Mouse (Mus musculus) E14TG2a.4 (cell line): Measurements from ENCODE around the gene Dlg4.

ENCODE experiments used
- H3K27me3 ChIP-seq: 2 replicates; pipeline ENCODE4 v1.6.1; 2014; ENCODE audit warnings: low read length, control low read depth; ENCODE audit not compliant: insufficient read depth
- H3K36me3 ChIP-seq: 2 replicates; pipeline ENCODE4 v1.6.1; 2014; ENCODE audit warnings: low read length, control low read depth; ENCODE audit not compliant: insufficient read depth
- H3K4me1 ChIP-seq: replicated peaks from 2 replicates; pipeline ENCODE4 v1.6.1; 2014; ENCODE audit warnings: low read depth, low read length, control low read depth
- H3K4me3 ChIP-seq: replicated peaks from 2 replicates; pipeline ENCODE4 v1.5.1; 2014; ENCODE audit warnings: mild to moderate bottlenecking, low read length
- H3K9me3 ChIP-seq: 2 replicates; pipeline ENCODE4 v1.6.1; 2014; ENCODE audit warnings: low read length, control low read depth
- CTCF ChIP-seq: conservative IDR thresholded peaks from 2 replicates; pipeline ENCODE4 v1.5.1; 2014; ENCODE audit warnings: low read length
- NANOG ChIP-seq: IDR thresholded peaks from 2 replicates; pipeline ENCODE4 v1.6.1; 2014; ENCODE audit warnings: borderline replicate concordance, low read length, mixed read lengths
- POU5F1 ChIP-seq: IDR thresholded peaks from 2 replicates; pipeline ENCODE4 v1.6.1; 2014; ENCODE audit warnings: low read length, borderline replicate concordance

Gene Dlg4

DNA sequence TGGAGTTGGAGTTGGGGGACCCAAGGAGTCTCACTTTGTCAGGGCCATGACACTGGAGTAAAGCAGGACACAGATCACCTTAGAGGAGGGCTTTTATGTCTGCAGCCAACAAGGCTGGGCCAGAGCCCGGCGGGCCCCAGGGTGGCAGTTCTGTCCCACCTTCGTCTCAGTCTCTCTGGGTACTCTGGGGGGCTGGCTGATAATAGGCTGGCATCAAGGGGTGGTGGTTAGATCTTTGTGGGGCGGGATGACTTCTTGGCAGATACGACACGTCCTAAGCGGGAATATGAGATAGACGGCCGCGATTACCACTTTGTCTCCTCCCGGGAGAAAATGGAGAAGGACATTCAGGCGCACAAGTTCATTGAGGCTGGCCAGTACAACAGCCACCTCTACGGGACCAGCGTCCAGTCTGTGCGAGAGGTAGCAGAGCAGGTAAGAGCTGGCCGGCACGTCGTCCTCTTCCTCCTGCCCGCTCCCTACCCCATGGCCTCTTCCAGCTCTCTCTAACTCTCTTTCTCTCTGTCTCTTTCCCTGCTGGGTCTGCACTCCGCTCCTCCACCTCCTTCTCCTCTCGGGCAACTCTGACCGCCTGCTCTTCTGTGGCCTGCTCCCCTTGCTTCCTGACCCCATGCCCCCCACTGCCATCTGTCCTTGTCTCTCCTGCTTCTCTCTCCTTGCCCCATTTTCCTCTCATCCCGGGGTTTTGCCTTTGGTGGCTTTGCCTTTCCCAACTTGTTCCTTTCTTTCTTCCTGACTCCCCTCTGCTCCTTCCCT lies 25.8 kb downstream of the Dlg4 start:
- H3K27me3 ChIP-seq = peaks cover 6% of the 10 kb centered on the region; the same call in 1 of the 2 replicates
- H3K9me3 ChIP-seq = no peaks in the 10 kb centered on the region

GRCm38 (mm10) chr11:70043665-70044064 lies 26.9 kb downstream of the Dlg4 start:
- TF ChIP-seq NANOG (no peak), POU5F1 (no peak), CTCF (no peak)
- Histone ChIP-seq H3K4me3 (no peak overlapping the region), H3K36me3 (no peaks in the 10 kb centered on the region), H3K9me3 (no peaks in the 10 kb centered on the region), H3K4me1 (peaks cover 48% of the 10 kb centered on the region), H3K27me3 (peaks cover 6% of the 10 kb centered on the region; the same call in 1 of the 2 replicates)

More for the DNA sequence above, 25.8 kb downstream of the Dlg4 start:
- Histone ChIP-seq H3K36me3 (no peaks in the 10 kb centered on the region), H3K4me1 (peaks cover 54% of the 10 kb centered on the region), H3K4me3 (no peak overlapping the region)
- no peak for TF ChIP-seq POU5F1

GRCm38 (mm10) chr11:70045435-70045834 lies 28.7 kb downstream of the Dlg4 start:
- Histone ChIP-seq H3K9me3 (no peaks in the 10 kb centered on the region), H3K4me1 (peaks cover 35% of the 10 kb centered on the region), H3K36me3 (no peaks in the 10 kb centered on the region), H3K27me3 (peaks cover 6% of the 10 kb centered on the region; the same call in 1 of the 2 replicates), H3K4me3 (no peak overlapping the region)
- TF ChIP-seq POU5F1 (no peak), NANOG (no peak), CTCF (no peak)

GRCm38 (mm10) chr11:70049366-70049765 lies 32.6 kb downstream of the Dlg4 start:
- Histone ChIP-seq H3K36me3 (no peaks in the 10 kb centered on the region), H3K9me3 (no peaks in the 10 kb centered on the region), H3K27me3 (peaks cover 8% of the 10 kb centered on the region), H3K4me3 (no peak overlapping the region), H3K4me1 (peaks cover 6% of the 10 kb centered on the region; the same call in 1 of the 2 replicates)
- TF ChIP-seq CTCF = no peak
- no peak for TF ChIP-seq POU5F1
- no peak for TF ChIP-seq NANOG

DNA sequence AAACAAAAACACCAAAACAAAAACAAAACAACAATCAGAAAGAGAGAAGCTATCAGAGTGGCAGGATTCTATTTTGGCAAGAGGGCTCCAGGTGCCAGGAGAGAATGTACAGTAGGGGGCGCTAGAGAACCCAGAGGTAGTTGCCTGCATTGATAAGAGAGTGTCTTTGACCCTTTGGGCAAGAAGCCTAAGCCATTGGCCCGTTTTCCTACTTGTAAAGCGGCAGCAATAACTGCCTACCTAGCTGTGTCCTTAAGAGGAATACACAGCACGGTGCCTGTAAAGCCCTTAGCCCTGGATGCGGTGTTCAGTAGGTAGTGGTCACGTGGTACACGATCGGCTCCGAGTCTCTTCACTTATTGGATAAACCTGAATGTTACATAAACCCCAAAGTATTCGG lies 33.1 kb downstream of the Dlg4 start:
- peaks cover 6% of the 10 kb centered on the region; the same call in 1 of the 2 replicates for H3K4me1 ChIP-seq
- no peak overlapping the region for H3K4me3 ChIP-seq
- no peaks in the 10 kb centered on the region for H3K36me3 ChIP-seq
- TF ChIP-seq NANOG (no peak), CTCF (peak; percentile 85), POU5F1 (no peak)
- no peaks in the 10 kb centered on the region for H3K9me3 ChIP-seq
- H3K27me3 ChIP-seq = peaks cover 12% of the 10 kb centered on the region

- no peaks in the 10 kb centered on the region for H3K9me3 ChIP-seq
- TF ChIP-seq CTCF = no peak
- no peak for TF ChIP-seq NANOG
- no peak for TF ChIP-seq POU5F1
These were observed 36.4 kb downstream of the Dlg4 start for GRCm38 (mm10) chr11:70053156-70053555.

DNA sequence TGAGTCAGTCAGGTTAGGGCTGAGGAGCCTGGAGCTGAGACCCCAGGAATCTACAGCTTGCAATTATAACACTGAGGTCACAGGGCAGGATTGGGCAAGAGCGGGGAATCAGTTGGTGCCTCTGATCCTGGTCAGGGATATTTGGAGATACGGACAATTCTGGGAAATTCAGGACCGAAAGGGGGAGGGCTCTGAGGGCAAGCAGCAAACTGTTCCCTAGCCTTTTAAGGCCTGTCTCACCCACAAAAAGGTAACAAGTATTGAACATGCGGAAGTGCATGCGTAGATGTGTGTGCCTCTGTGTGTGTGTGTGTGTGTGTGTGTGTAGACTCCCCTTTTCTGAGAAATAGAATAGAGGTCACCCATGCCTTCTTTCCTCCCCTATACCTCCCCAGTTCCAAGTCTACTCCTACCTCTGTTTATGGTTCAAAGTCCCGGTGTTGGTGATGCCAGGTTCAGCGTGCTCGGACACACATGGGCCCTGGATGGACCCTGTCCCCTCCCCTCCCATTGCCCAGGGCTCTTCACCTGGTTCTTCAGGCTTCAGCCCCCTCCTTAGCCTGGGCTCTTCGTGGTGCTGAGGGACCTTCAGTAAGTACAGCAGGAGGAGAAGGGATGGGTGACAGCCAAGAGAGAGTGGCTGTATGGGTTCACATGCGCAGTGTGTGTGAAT lies 37.3 kb downstream of the Dlg4 start, which contains the start of gene Asgr1:
TSS of gene Asgr1 (plus strand) at position 188 of the 673 bp plus-strand sequence.
- Histone ChIP-seq H3K4me3 (no peak within 1 kb of the TSS), H3K4me1 (peaks cover 9% of the 10 kb centered on the region; the same call in 1 of the 2 replicates), H3K9me3 (no peaks in the 10 kb centered on the region), H3K27me3 (peaks cover 24% of the 10 kb centered on the region), H3K36me3 (no peaks in the 10 kb centered on the region)
- TF ChIP-seq POU5F1 (no peak), NANOG (no peak), CTCF (no peak)

More at GRCm38 (mm10) chr11:70053156-70053555, 36.4 kb downstream of the Dlg4 start:
- Histone ChIP-seq H3K27me3 (peaks cover 24% of the 10 kb centered on the region), H3K4me1 (peaks cover 9% of the 10 kb centered on the region; the same call in 1 of the 2 replicates), H3K36me3 (no peaks in the 10 kb centered on the region), H3K4me3 (no peak overlapping the region)

DNA sequence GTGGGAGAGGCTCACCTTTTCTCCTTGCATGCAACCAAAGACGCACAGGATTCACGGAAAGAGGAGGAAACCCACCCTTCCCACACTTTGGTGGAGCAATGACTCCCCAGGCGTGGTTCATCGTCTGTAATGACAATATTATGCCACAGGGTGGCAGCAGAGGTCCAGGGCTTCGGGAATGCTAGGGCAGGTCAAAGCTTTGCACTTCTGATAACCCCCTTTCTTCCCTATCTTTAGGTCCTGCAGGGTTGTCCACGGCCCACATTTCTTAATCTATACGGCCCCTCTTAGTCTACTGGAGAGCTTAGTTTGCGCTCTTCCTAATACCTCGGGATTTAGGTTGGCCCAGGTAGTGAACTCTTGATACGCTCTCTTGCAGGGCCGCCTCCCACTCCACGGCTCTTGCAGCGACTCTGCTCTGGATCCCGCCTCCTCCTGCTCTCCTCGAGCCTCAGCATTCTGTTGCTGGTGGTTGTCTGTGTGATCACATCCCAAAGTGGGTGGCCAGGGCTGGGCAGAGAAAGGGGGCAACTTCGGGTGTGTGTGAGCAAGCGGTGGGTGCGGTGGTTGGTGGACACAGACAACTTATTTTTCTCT lies 39.0 kb downstream of the Dlg4 start:
- peaks cover 16% of the 10 kb centered on the region for H3K4me1 ChIP-seq
- no peaks in the 10 kb centered on the region for H3K9me3 ChIP-seq
- no peak for TF ChIP-seq NANOG
- peak; percentile 86 for TF ChIP-seq CTCF
- TF ChIP-seq POU5F1 = no peak
- peak overlapping the region; percentile 49 for H3K4me3 ChIP-seq
- H3K27me3 ChIP-seq = peaks cover 24% of the 10 kb centered on the region
- no peaks in the 10 kb centered on the region for H3K36me3 ChIP-seq
